Mouse (Mus musculus): ENCODE data around the gene Chchd10.
A peak's percentile ranks its signal among the peaks of the same experiment; 100 is the strongest.

- TF ChIP-seq POLR2A (IDR thresholded peaks at IDR 0.05; ENCODE audit: insufficient read length, low read depth) (no peak), MYOG (IDR thresholded peaks at IDR 0.05; ENCODE audit: control insufficient read depth in 1 of 3, insufficient read depth in 1 of 3, insufficient read length in 2 of 3, low read depth in 2 of 3) (peak in 2 of 3 experiments; percentile 46 to 73), E2F4 (IDR thresholded peaks at IDR 0.05; ENCODE audit: insufficient read depth) (no peak), CEBPB (IDR thresholded peaks at IDR 0.05; ENCODE audit: insufficient read depth, poor library complexity, severe bottlenecking) (peak; percentile 82), USF1 (IDR thresholded peaks at IDR 0.05; ENCODE audit: low read depth) (no peak), TCF12 (IDR thresholded peaks at IDR 0.05; ENCODE audit: insufficient read depth, poor library complexity, severe bottlenecking) (peak; percentile 75), MAX (IDR thresholded peaks at IDR 0.05; ENCODE audit: low read depth) (no peak), POLR2AphosphoS2 (IDR thresholded peaks at IDR 0.05; ENCODE audit: insufficient read length, low read depth) (no peak), MYOD1 (IDR thresholded peaks at IDR 0.05; ENCODE audit: control insufficient read depth in 1 of 3, insufficient read length in 2 of 3, low read depth in 2 of 3) (peak; percentile 30 to 74 (median 62)), SRF (IDR thresholded peaks at IDR 0.05; ENCODE audit: control insufficient read depth, insufficient read length, low read depth) (no peak), REST (IDR thresholded peaks at IDR 0.05; ENCODE audit: insufficient read depth, insufficient read length) (no peak), TCF3 (IDR thresholded peaks at IDR 0.05; ENCODE audit: insufficient read length, low read depth) (peak; percentile 21)
These were observed 11.3 kb downstream of the Chchd10 start for GRCm38 (mm10) chr10:75944066-75944772.

All from myocyte (in vitro differentiated cells).